Mouse (Mus musculus) spleen, adult 10 weeks (tissue): ENCODE data around the gene Fhl3. TPM values are rescaled to one million over a fixed set of nuclear protein-coding genes. Genes with fewer than 3 reads are reported as not detected.

ENCODE experiments used
- polyA plus RNA-seq: library from polyadenylated mRNA; stranded (reverse); fragments of 350-450 nt; fragmentation: Illumina TruSeq; extraction: RNeasy Lipid Tissue Mini Kit (QIAGEN cat#74804); gene quantifications from one replicate; pipeline ENCODE4 v1.2.3, GENCODE M21; 2015; ENCODE audit warnings: low replicate concordance; ENCODE audit not compliant: insufficient read depth

Fhl3 gene
- 6.0 TPM for polyA plus RNA-seq

DNA sequence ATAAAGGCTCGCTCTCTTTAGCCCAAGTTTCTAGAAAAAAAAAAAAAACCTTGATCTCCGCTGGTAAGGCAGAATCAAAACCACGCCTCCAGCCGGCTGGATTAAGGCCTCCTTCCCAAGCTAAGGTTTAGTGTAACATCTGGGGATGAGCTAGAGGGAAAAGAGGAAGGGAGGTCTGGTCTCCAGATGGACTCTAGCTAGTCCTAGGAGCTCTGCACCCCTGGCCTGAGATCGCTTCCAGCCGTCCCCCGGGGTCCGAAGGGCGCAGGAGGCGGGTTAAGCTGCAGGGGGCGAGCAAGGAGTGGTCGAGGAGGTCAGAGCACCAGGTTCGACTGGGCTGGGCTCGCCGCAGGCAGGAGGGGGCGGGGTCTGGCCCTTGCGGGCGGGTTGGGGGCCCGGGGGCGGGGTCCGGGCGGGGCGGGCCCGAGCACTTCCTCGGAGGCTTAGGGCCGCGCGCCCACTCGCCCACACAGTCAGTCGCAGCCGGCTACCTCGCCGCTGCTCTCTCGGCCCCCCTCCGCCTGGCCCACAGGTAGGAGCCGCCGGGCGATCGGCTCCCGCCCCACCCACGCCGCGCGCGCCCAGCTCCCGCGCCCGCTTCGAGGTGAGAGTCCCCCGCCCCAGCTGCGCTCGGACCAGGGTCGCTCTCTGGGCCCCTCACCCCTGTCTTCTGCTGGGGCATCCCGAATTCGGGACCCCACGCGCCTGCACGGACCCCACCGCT, at the start of gene Fhl3:
Fhl3 (plus strand) TSS at position 454 of the 724 bp plus-strand sequence.

DNA sequence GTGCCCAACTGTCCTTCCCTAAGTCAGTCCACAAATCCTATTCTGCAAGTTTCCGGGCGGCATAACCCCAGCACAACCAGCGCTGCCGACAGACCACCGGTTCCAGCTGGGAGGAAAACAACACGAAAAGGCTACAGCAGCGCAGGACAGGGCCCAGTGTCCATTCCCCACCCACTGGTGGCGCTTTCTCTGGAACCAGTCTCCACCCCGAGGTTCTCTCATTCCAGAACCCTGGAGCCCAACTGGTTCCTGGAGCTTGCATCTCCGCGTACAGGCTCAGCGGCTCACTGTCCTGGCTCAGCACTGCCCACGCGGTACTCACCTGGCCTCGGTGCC, 44.0 kb upstream of the Fhl3 start, which contains the start of gene Pou3f1:
Pou3f1 (plus strand) TSS at position 290 of the 336 bp plus-strand sequence.

DNA sequence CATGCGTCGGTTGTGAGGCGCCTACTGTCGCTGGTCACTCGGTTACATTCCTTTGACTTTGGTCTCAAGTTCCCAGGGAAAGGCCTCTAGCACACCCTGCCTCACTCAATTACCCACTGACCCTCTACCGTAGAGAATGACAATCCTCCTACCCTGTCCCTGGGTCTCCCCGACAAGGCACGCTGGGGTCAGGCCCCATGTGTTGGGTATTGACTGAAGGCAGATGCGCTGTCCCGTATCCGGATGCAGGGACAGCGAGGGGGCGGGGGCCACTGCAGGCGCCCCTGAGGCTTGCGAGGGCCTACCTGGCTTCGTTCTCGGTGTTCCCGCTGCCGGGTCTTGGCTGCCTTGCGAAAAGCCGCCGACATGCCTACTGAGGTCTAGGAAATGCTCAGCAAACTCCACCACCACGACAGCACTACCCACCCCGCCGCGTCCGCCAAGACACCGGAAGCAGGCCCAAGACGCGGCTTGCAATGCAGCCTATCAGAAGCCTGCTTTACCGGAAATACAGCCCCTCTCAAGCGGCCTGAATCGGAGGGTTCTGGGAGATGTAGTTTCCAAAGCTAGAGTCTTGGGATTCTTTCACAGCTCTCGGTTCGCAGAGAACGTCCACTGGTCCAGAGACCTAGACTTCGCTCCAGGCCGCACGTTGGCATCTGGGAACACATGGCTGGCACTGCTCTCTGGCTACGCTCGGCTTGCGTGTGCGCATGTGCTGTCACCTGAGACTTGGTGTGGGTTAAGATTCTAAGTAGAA, 7.2 kb upstream of the Fhl3 start, which contains the start of gene Utp11:
Utp11 (minus strand) TSS at position 466 of the 760 bp plus-strand sequence.

GRCm38 (mm10) chr4:124714545-124715481, 14.3 kb downstream of the Fhl3 start, which contains the start of gene Sf3a3:
Gene Sf3a3, plus strand, starts transcription at chr4:124714776.

DNA sequence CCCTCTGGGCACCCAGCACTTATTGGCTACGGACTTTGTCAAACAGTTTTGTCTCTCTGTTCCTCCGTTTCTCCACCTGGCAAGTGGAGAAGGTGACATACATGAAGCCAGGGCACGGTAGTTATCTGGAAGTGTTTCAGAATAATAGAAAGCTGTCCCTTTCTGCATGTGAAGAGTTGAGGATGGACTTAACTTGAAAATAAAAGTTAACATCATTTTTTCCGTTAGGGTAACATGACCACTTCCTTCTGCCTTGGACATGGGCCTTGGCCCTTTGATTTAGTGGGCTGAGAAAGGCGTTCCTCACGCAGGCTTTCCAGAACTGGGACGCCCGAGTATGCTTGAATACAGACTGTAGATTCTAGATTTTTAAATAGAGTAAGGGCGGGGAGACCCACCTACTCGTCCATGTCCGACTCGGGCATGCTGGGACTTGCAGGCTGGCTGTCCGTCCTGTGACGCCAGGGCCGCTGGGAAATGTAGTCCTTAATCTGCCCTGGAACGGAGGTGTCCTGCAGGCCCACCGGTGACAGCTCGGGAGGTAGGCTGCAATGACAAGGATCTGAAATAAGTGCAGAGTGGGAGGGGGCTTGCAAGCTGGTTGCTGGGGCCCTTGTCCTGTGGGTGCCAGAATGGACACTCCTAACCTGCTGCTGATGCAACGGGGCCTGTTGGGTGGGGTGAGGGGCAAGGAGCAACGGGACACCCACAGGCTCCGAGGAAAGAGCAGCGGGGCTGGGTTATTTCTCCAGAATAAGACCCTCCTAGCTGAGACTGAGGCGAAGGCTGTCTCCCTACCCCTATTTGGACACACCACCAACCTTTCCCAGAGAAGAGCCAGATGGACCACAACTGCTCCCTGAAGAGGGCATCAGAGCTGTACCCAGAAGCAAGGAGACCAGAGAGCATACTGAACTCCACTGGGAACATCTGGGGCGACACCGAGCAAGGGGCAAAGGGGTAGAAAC, 41.2 kb downstream of the Fhl3 start, which contains the start of gene Inpp5b:
Inpp5b (plus strand) TSS at position 475 of the 968 bp plus-strand sequence.

Other genes with a start within 250 kb of the Fhl3 start
- not detected for gene 3100002H09Rik, start 89.9 kb upstream of the Fhl3 start, polyA plus RNA-seq
- gene Pou3f1, start 43.9 kb upstream of the Fhl3 start, polyA plus RNA-seq, result not detected
- 44.3 TPM for gene Utp11, start 7.1 kb upstream of the Fhl3 start, polyA plus RNA-seq
- gene Sf3a3, start 14.1 kb downstream of the Fhl3 start, polyA plus RNA-seq, result 81.0 TPM
- gene Inpp5b, start 41.1 kb downstream of the Fhl3 start, polyA plus RNA-seq, result 61.5 TPM
- gene Mtf1, start 101.4 kb downstream of the Fhl3 start, polyA plus RNA-seq, result 26.3 TPM
- gene Yrdc, start 150.0 kb downstream of the Fhl3 start, polyA plus RNA-seq, result 44.9 TPM
- 3.5 TPM for gene 1110065P20Rik, start 150.5 kb downstream of the Fhl3 start, polyA plus RNA-seq
- gene Maneal, start 161.5 kb downstream of the Fhl3 start, polyA plus RNA-seq, result 0.40 TPM
- gene Epha10, start 180.2 kb downstream of the Fhl3 start, polyA plus RNA-seq, result not detected
- gene 9930104L06Rik, start 236.3 kb downstream of the Fhl3 start, polyA plus RNA-seq, result 27.9 TPM
- 24.0 TPM for gene Cdca8, start 238.6 kb downstream of the Fhl3 start, polyA plus RNA-seq